Mouse (Mus musculus) layer of hippocampus, adult 8-10 months (tissue): ENCODE results near the gene Ccdc124. TPM values are rescaled to one million over a fixed set of nuclear protein-coding genes. Genes with fewer than 3 reads are reported as not detected.
"Not testable (repeated sequence)": the region's sequence is repeated elsewhere in the genome, so short reads cannot be mapped to it uniquely, and the experiment has no call there.

Experiments
- DNase-seq, 2 experiments: peaks; one replicate each; pipeline ENCODE4 v3.0.0; 2022; ENCODE audit warnings: low spot score in 2 of 2
- total RNA-seq, 4 experiments: library from RNA; stranded (reverse); gene quantifications; 2 replicates each; pipeline ENCODE4 v1.2.4; 2022

The Ccdc124 gene
- total RNA-seq, 4 experiments from 2014 or later, result 69.8 to 87.9 (median 78.7) TPM

- DNase-seq, result not testable (repeated sequence)
These were observed 22.0 kb upstream of the Ccdc124 start for GRCm38 (mm10) chr8:70895571-70896259.

GRCm38 (mm10) chr8:70894771-70895545, 21.2 kb upstream of the Ccdc124 start:
- no peak for DNase-seq

DNA sequence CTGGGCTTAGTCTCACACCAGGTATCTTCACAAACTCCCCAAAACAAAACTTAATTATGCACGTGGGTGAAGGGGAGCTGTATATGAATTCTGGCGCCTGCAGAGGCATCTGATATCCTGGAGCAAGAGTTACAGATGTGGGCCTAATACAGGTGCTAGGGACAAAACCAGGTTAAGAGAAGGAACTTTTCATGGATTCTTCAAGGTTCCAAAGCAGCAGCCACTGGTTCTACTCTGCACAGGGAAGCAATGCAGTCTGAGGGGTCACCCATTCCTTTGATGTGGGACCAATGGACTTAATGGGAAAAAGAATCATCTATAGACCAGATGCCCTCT, 20.6 kb upstream of the Ccdc124 start:
- no peak for DNase-seq

DNA sequence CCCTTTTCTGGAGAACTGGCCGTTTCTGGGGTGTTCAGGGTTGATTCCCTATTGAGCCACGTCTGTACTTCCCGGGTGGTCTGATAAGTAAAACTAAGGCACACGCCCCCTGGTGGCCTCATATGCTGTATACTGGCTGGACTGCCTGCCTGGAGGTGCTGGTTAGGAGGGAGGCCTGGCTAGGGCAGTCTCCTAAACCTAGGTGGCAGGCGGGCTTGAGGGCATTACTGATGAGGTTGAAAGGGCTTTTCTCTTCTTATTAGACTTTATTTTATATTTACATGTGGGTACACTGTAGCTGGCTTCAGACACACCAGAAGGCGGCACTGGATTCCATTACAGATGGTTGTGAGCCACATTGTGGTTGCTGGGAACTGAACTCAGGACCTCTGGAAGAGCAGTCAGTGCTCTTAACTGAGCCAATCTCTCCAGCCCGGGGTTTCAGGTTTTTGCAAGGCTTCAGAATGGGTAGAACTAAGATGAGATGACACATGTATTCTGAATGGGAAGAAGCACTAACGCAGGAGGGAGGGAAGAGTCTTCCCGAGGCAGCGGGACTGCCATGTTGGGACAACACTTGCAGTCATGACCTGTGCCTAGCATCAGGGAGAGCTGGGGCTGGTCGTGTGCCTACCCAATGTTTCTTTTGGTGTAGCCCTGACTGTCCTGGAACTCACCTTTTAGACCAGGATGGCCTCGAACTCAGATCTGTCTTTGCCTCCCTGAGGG, 20.1 kb upstream of the Ccdc124 start:
- peak in 1 of 2 experiments; percentile 71 for DNase-seq

GRCm38 (mm10) chr8:70892896-70893655, 19.3 kb upstream of the Ccdc124 start:
- no peak for DNase-seq

- no peak for DNase-seq
These were observed 18.5 kb upstream of the Ccdc124 start, which contains the start of gene Slc5a5 for GRCm38 (mm10) chr8:70892022-70892895. Slc5a5 (minus strand) TSS chr8:70892757.

DNA sequence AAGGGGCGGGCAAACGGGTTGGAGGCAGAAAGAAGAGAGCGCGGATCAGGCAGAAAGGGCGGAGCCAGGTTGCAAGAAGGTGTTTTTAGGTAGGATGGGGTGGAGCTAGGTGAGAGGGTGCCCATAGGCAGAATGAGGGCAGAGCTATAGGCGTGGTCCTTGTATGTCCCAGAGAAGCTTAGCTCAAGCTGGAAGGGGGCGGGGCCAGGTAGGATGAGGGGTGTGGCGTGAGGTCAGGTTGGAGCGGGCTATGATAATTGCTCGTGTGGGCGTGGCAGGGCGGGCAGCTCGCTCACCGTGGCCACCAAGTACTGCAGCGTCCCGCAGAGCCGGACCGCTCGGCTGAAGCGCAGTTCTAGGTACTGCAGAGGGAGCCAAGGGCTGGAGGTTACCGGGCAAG, 17.6 kb upstream of the Ccdc124 start:
- no peak for DNase-seq

DNA sequence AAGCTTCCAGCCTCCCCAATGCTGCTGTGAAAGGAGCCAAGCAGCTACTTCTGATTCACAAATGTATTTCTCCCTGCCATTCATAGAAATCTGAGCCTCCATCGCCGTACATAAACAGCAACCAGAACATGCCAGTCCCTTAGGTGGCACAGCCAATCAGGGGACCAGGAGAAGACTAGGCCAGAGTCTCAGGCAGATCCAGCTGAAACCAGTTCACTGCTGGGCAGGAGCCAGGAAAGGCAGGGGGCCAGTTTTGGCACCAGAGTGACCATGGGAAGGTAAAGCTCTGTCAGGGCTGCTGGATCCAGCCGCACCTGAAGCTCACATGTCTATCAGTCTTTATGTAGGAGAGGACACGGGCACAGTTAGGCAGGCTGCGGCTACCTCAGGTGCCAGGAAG, 16.9 kb upstream of the Ccdc124 start:
- DNase-seq, result no peak

- DNase-seq, result no peak
These were observed 13.9 kb upstream of the Ccdc124 start for GRCm38 (mm10) chr8:70887669-70888068.

- no peak for DNase-seq
These were observed 11.9 kb upstream of the Ccdc124 start for GRCm38 (mm10) chr8:70885612-70886011.

DNA sequence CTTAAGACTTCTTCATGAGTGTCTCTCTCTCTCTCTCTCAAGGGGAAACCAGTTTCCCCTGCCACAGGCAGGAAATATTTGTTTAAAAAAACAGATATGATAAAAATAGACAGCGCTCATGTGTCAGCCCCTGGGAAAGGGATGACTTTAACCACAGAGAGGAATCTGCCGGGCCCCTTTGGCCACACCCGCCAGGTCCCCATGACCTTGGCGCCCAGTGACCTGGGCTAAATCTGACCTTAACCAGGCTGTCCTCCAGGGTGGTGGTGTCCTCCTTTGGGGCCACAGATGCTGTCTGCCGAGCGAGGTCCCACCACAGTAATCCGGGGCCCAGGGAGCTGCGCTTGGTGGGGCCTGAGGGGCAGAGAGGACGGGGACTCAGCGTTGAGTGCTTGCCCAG, 10.9 kb upstream of the Ccdc124 start:
- DNase-seq, result no peak

DNA sequence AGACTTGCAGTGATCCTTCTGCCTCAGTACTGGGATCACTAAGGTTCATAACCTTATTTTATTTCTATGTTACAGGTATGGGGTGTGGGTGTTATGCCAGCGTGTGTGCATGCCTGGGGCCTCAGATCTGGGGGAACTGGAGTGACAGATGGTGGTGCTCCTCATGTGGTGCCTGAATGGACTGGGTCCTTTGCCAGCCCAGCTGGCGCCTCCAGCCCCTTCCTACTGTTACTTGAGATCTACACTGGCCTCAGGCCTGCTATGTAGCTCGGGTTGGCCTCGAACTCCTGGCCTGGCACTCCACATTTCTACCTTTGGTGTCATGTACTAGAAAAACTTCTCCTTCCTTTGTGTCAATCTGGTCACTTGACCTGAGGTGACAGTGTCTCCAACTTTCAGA, 10.5 kb upstream of the Ccdc124 start:
- DNase-seq, result no peak

DNA sequence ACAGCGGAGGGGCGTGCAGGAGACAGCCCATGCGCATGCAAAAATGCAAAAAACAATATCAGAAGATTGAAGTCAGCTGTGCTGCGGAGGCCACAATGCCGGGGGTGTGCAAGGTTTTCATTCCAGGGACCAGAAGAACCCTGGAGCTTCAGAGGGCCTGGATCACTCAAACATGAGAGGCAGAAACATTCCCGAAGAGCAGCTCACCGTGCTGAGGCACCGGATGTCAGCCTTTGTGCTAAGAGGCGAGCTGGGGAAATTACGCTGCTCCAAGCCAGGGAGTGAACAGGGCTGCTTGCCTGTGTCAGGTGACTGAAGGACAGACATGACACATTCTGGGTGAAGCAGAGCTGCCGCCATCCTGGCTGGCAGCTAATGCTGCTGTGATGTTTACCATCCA, 6.8 kb upstream of the Ccdc124 start:
- no peak for DNase-seq

GRCm38 (mm10) chr8:70880126-70880525, 6.4 kb upstream of the Ccdc124 start:
- no peak for DNase-seq

DNA sequence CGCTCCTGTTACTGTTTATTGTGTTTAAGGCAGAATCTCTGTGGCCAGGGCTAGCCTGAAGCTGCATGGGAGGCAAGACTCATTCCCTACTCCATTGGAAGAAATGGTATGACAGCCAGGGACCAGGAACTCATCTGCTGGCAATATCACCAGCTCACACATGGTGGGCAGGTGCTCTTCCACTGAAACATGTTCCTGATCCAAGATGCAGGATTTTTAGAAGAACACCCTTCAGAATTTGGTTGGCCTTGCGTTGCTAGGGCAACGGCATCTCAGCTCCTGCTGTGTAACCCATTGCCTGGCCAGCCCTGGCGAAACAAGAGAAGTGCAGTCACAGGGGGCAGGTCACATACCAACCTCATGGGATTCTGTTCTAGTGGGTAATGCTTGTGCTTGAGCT, 5.8 kb upstream of the Ccdc124 start:
- no peak for DNase-seq

DNA sequence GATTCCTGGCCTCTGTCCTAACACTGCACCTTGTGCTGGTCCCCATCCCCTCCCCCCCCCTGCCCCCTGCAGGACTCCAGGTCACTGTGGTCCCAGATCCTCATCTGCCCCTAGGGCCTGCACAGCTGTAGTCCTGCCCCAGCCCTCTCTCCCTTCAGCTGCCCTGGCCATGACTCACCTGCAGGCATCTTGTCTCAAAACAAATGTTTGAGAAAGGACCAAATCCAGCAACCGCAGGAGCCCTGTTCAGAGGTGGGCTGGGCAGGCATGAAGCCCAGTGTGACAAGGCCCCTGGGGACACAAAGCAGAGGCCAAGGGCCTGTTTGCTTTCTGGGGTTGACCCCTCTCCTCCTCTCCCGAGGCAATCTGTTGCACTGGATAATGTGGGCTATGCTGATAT, 4.4 kb upstream of the Ccdc124 start:
- DNase-seq, result no peak

DNA sequence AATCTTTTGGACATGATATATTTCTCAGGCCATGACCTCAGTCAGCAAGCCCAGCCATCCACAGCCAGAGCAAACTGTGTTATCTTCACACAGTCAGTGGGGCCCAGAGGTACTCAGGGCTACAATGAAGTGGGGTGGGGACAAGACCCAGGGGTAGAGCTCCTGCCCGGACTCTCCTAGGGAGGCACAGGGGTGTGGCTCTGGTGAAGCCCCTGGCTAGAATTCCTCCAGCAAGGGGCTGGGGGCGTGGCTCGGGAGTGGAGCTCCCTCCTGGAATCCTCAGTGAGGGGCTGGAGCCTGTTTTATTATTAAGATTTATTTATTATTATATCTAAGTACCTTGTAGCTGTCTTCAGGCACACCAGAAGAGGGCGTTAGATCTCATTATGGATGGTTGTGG, 2.6 kb upstream of the Ccdc124 start:
- DNase-seq, result no peak

DNA sequence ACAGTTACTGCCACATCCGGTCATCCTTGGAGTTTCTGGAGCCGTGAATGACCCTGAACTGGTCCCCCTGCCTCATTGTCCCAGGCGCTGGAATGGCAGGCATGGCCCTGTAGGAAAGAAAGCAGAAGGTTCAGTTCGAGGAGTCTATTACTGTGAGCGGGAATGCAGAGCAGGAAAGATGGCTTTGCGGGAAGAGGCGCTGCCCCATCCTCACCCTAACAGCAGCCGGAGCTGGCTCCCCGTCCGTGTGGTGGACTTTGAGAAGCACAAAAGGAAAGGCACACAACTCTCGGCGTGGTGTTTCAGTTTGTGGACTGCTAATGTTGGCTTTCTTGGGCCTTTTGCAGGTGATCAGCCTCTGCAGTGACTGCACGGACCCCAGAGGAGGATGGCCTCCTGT, 706 bp upstream of the Ccdc124 start:
- DNase-seq, result no peak

- no peak for DNase-seq
These were observed 932 bp downstream of the Ccdc124 start for GRCm38 (mm10) chr8:70872643-70873363.
